Mouse (Mus musculus): ENCODE measurements around the gene Igfals. TPM values are rescaled to one million over a fixed set of nuclear protein-coding genes. Genes with fewer than 3 reads are reported as not detected.

Gene Igfals
- polyA plus RNA-seq, 1 experiment from 2014 or later: 0.09 TPM

DNA sequence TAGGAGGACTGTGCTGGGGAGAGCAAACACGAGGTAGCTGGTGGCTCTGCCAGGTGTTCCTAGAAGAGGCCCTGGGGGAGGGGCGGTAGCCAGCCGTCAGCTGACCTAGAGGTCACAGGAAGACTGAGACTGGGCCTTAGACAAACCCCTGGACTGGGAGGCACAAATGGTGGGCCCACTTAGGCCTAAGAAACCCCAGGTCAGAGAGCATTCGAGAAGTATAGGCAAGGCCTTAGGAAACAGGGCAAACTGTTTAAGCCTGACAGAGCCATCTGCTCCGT lies 12.3 kb downstream of the Igfals start:
- Histone ChIP-seq H3K27me3 (ENCODE audit: control insufficient read depth, insufficient read depth, low read length) (no peaks in the 10 kb centered on the region), H3K4me1 (replicated peaks; ENCODE audit: control insufficient read depth, insufficient read depth, low read length) (no peaks in the 10 kb centered on the region), H3K4me2 (replicated peaks) (no peak overlapping the region), H3K9ac (no peak overlapping the region), H3K9me3 (ENCODE audit: control insufficient read depth, low read length) (no peaks in the 10 kb centered on the region), H3K4me3 (replicated peaks; ENCODE audit: low read length) (no peak overlapping the region), H3K27ac (no peak overlapping the region), H3K36me3 (replicated peaks; ENCODE audit: control insufficient read depth, insufficient read depth) (peaks cover 6% of the 10 kb centered on the region)
- ATAC-seq (ENCODE audit: low FRiP score) (no peak), DNase-seq (ENCODE audit: low spot score) (no peak)
- WGBS: 44% methylated on average over 5 of the region's 5 CpGs

DNA sequence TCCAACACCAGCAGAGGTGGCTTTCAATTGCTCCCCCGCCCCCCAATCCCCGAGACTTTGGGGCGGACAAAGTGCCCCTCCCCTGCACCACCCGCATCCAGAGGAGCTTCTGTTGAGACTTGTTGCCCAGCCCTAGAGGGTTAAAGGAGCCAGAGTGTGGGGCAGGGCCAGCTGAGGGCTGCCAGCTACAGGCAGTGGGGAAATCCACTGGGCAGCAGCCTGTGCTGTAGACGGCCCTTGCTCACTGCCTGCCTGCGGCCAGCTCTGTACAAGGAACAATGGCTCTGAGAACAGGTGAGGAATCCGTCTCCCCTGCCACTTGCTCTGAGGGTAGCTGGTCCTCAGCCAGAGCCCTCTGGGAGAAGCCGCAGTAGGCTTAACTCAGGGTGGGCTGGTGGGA lies 12.7 kb downstream of the Igfals start:
- no peak overlapping the region for H3K9ac ChIP-seq
- peaks cover 10% of the 10 kb centered on the region for H3K36me3 ChIP-seq (replicated peaks; ENCODE audit: control insufficient read depth, insufficient read depth)
- no peak overlapping the region for H3K4me2 ChIP-seq (replicated peaks)
- H3K9me3 ChIP-seq (ENCODE audit: control insufficient read depth, low read length): no peaks in the 10 kb centered on the region
- no peak for DNase-seq (ENCODE audit: low spot score)
- H3K4me3 ChIP-seq (replicated peaks; ENCODE audit: low read length): no peak overlapping the region
- no peaks in the 10 kb centered on the region for H3K4me1 ChIP-seq (replicated peaks; ENCODE audit: control insufficient read depth, insufficient read depth, low read length)
- no peak for ATAC-seq (ENCODE audit: low FRiP score)
- H3K27me3 ChIP-seq (ENCODE audit: control insufficient read depth, insufficient read depth, low read length): no peaks in the 10 kb centered on the region
- WGBS: 80% methylated on average over 8 of the region's 8 CpGs
- H3K27ac ChIP-seq: no peak overlapping the region

DNA sequence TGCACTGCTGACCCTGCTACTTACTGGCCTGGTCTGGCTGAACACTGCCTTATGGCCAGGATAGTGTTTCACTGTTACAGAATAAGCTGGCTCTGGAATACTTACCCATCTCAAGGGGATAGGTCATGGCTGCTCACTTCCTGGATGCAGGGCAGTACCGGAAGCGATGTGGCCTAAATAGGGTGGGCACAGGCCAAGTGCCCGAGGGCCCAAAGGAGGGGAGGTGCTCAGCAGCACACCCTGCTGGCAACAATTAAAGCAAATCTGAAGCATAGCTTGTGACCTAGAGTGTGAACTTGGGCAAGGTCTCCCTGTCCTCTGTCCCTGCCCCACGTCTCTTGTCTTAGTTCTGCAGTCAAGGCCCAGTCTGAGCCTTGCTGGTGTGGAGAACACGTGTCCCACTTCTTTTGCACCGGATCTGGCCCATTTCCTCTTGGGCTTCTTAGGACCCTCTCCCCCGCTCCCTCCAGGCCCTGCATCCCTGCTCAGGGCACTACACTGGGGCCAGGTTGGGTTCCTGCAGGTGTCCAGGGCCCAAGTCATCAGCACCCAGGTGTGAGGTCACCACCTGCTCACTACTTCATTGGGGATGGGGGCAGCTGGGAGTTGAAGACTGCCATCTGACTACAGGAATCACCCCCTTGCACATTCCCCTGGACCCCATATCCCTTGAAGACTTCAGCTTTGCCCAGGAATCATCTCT lies 16.1 kb downstream of the Igfals start:
- WGBS: 54% methylated on average over 7 of the region's 7 CpGs
- peaks cover 7% of the 10 kb centered on the region for H3K4me1 ChIP-seq (replicated peaks; ENCODE audit: control insufficient read depth, insufficient read depth, low read length)
- no peaks in the 10 kb centered on the region for H3K9me3 ChIP-seq (ENCODE audit: control insufficient read depth, low read length)
- peaks cover 21% of the 10 kb centered on the region for H3K36me3 ChIP-seq (replicated peaks; ENCODE audit: control insufficient read depth, insufficient read depth)
- ATAC-seq (ENCODE audit: low FRiP score) (no peak), DNase-seq (ENCODE audit: low spot score) (no peak)
- H3K27me3 ChIP-seq (ENCODE audit: control insufficient read depth, insufficient read depth, low read length): no peaks in the 10 kb centered on the region
- no peak overlapping the region for H3K4me3 ChIP-seq (replicated peaks; ENCODE audit: low read length)
- no peak overlapping the region for H3K9ac ChIP-seq
- H3K27ac ChIP-seq: no peak overlapping the region
- H3K4me2 ChIP-seq (replicated peaks): no peak overlapping the region

DNA sequence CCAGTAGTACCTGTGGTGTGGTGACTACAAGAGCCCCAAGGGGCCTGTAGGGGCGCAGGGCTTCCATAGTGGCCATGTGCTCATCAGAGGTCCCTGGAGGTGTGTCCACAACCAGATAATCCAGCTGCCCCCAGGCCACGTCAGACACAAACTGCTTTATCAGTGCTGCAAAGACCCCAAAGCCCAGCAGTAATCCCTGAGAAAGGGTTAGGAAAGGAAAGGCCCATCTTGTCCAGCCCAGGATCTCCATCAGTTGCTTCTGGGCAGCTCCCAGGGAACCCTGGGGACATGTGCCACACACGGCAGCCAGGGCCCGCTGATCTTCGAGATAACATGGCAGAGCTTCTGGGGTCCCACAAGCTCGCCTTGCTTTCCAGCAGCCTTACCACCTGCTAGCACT lies 18.6 kb downstream of the Igfals start:
- 90% methylated on average over 6 of the region's 6 CpGs for WGBS
- ATAC-seq (ENCODE audit: low FRiP score): no peak
- H3K27ac ChIP-seq: no peak overlapping the region

DNA sequence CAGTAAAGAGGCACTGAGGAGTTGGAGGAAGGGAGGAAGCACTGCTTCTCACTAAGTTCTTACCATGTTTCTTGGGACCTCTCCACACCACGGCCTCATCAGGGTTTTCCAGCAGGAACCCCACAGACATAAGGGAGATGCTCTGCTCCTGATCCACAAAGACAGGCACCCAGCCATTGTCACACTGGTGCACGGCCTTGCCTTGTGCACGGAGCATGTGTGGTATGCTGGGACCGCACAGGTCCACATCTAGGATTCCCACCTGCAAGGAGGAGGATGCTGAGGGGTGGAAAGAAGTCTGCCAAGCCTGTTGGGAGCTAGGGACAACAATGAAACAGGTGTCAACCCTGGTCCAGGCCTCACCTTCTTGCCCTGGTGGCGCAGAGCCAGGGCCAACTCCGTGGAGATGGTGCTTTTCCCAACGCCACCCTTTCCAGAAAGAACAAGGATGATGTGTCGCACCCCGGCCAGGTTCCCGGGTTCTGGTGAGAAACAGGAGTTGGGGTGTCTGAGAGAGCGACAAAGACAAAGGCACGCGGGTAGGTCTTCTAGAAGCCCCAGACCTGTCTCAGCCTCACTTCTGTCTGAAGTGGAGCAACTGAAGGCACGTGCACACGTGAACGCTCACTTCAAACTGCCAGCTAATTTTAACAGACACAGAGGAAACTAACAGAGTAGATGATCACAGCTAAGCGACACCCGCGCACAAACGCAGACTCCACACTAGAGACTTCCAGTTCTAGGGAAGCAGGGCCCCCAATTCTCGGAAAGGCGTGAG lies 19.7 kb downstream of the Igfals start:
- H3K27me3 ChIP-seq (ENCODE audit: control insufficient read depth, insufficient read depth, low read length): no peaks in the 10 kb centered on the region
- no peak for ATAC-seq (ENCODE audit: low FRiP score)
- H3K27ac ChIP-seq: no peak overlapping the region
- peak overlapping the region; percentile 69 for H3K4me2 ChIP-seq (replicated peaks)
- no peaks in the 10 kb centered on the region for H3K9me3 ChIP-seq (ENCODE audit: control insufficient read depth, low read length)
- WGBS: 25% methylated on average over 22 of the region's 22 CpGs
- H3K4me3 ChIP-seq (replicated peaks; ENCODE audit: low read length): peak overlapping the region; percentile 49
- H3K36me3 ChIP-seq (replicated peaks; ENCODE audit: control insufficient read depth, insufficient read depth): peaks cover 45% of the 10 kb centered on the region
- peak overlapping the region; percentile 49 for H3K9ac ChIP-seq
- DNase-seq (ENCODE audit: low spot score): no peak
- peaks cover 18% of the 10 kb centered on the region for H3K4me1 ChIP-seq (replicated peaks; ENCODE audit: control insufficient read depth, insufficient read depth, low read length)

More for the DNA sequence above, 18.6 kb downstream of the Igfals start:
- Histone ChIP-seq H3K4me2 (replicated peaks) (no peak overlapping the region), H3K9me3 (ENCODE audit: control insufficient read depth, low read length) (no peaks in the 10 kb centered on the region), H3K36me3 (replicated peaks; ENCODE audit: control insufficient read depth, insufficient read depth) (peaks cover 33% of the 10 kb centered on the region), H3K4me3 (replicated peaks; ENCODE audit: low read length) (no peak overlapping the region), H3K9ac (no peak overlapping the region), H3K27me3 (ENCODE audit: control insufficient read depth, insufficient read depth, low read length) (no peaks in the 10 kb centered on the region), H3K4me1 (replicated peaks; ENCODE audit: control insufficient read depth, insufficient read depth, low read length) (peaks cover 18% of the 10 kb centered on the region)
- no peak for DNase-seq (ENCODE audit: low spot score)

DNA sequence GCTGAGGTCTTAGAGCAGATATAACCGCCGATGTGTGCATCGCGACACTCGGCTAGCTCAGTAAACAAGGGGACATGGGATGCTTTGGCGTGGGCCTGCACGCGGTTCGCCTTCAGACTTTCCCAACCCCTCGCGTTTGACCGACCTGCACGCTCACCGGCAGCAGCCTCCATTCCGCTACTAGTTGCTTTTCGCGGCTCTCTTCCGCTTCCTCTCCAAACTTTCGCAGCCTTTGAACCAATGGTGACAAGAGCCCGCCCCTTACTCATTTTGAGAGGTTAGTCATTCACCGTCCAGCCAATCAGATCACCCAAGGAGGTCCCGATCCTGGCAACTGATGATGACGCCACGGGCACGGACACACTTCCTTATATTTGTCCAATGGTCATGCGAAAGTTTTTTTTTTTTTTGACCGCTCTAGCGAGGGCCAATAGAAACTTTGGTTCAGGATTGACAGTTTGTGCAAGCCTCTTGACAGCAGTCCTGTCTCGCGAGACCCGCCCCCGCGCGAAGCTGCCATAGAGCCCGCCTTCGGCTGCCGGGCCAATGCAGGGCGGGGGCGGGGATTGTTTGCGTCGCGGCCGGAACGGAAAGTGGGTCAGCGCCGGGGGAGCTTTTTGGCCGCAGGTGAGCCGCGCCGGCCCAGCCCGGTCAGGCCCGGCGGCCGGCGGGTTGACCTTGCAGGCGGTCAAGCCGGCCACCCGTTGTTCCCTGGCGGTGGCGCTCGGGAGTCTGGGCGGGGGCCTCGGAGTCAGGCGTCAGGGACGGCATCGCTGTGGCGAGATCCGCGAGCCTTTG lies 20.5 kb downstream of the Igfals start, which contains the start of the genes Nubp2 and Spsb3:
Gene Nubp2, minus strand, starts transcription at position 216 of the 798 bp plus-strand sequence.
Gene Spsb3, plus strand, starts transcription at position 510 of the 798 bp plus-strand sequence.
- H3K9me3 ChIP-seq (ENCODE audit: control insufficient read depth, low read length): no peaks in the 10 kb centered on the region
- H3K4me1 ChIP-seq (replicated peaks; ENCODE audit: control insufficient read depth, insufficient read depth, low read length): peaks cover 18% of the 10 kb centered on the region
- under 1% methylated on average over 69 of the region's 69 CpGs for WGBS
- H3K36me3 ChIP-seq (replicated peaks; ENCODE audit: control insufficient read depth, insufficient read depth): peaks cover 53% of the 10 kb centered on the region
- DNase-seq (ENCODE audit: low spot score): peak; percentile 98
- peak within 1 kb of the TSS; percentile 95 for H3K4me3 ChIP-seq (replicated peaks; ENCODE audit: low read length)
- ATAC-seq (ENCODE audit: low FRiP score): peak; percentile 96
- peak within 1 kb of the TSS; percentile 88 for H3K9ac ChIP-seq
- peak within 1 kb of the TSS; percentile 82 for H3K27ac ChIP-seq
- peak within 1 kb of the TSS; percentile 74 for H3K4me2 ChIP-seq (replicated peaks)
- no peaks in the 10 kb centered on the region for H3K27me3 ChIP-seq (ENCODE audit: control insufficient read depth, insufficient read depth, low read length)

DNA sequence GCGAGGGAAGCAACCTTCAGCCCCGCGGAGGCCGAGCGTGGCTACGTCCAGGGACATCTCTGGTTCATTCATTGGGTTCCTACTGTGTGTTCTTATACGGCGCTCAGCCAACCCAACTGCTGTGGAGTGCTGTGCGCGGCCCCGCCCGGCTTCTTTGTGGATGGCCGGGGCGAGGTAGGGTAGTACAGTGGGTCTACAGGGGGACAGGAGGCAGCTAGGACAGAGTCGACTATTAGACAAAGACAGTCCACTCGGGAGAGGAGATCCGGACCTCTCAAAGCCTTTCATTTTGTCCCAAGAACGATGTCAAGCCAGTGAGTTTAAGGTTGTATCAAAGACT lies 21.1 kb downstream of the Igfals start:
- Histone ChIP-seq H3K27ac (peak overlapping the region; percentile 82), H3K36me3 (replicated peaks; ENCODE audit: control insufficient read depth, insufficient read depth) (peaks cover 58% of the 10 kb centered on the region), H3K4me3 (replicated peaks; ENCODE audit: low read length) (peak overlapping the region; percentile 95), H3K9me3 (ENCODE audit: control insufficient read depth, low read length) (no peaks in the 10 kb centered on the region), H3K4me2 (replicated peaks) (peak overlapping the region; percentile 74), H3K27me3 (ENCODE audit: control insufficient read depth, insufficient read depth, low read length) (no peaks in the 10 kb centered on the region), H3K9ac (peak overlapping the region; percentile 88), H3K4me1 (replicated peaks; ENCODE audit: control insufficient read depth, insufficient read depth, low read length) (peaks cover 18% of the 10 kb centered on the region)
- ATAC-seq (ENCODE audit: low FRiP score): no peak; the same call in none of the 2 replicates
- WGBS: 2% methylated on average over 18 of the region's 18 CpGs
- no peak for DNase-seq (ENCODE audit: low spot score)

DNA sequence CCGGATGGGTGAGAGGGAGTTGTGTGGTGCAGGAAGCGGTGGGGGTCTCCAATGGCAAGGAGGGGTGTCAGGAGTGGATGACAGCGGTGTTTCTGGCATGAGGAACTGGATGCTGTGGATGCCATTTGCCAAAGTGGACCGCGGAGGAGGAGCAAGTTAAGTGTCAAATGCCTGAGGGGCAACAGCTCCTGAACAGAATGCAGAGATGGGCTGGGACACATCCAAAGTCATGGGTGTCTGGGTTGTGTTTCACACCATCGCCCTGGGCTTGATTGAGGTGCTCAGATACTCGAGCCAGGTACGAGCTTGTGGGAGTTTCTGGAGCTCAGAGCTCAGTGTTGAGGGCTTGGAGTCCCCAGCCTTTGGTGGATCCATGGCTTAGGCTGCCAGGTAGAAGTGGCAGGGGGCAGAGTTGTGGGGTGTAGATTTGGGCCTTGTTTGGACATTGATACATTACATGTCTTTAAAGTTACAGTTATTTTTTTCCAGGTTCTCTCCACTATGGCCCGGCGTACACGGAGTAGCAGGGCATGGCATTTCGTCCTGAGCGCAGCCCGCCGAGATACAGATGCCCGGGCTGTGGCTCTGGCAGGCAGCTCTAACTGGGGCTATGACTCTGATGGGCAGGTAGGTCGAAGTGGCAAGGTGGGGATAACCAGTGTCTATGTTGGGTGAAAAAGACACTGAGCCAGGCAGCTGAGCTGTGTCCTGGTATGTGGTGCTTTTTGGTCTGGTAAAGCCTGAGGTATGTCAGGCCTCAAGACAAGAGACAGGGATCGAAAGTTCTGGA lies 21.7 kb downstream of the Igfals start:
- no peak for DNase-seq (ENCODE audit: low spot score)
- WGBS: 68% methylated on average over 18 of the region's 18 CpGs
- Histone ChIP-seq H3K4me3 (replicated peaks; ENCODE audit: low read length) (peak overlapping the region; percentile 95), H3K9ac (peak overlapping the region; percentile 88), H3K27ac (no peak overlapping the region; the same call in 1 of the 2 replicates), H3K36me3 (replicated peaks; ENCODE audit: control insufficient read depth, insufficient read depth) (peaks cover 64% of the 10 kb centered on the region), H3K9me3 (ENCODE audit: control insufficient read depth, low read length) (no peaks in the 10 kb centered on the region), H3K4me2 (replicated peaks) (peak overlapping the region; percentile 74), H3K27me3 (ENCODE audit: control insufficient read depth, insufficient read depth, low read length) (no peaks in the 10 kb centered on the region), H3K4me1 (replicated peaks; ENCODE audit: control insufficient read depth, insufficient read depth, low read length) (peaks cover 18% of the 10 kb centered on the region)
- no peak for ATAC-seq (ENCODE audit: low FRiP score)

Data from hindbrain, embryonic 14.5 days (tissue).